Mouse (Mus musculus) forelimb bud, embryonic 11.5 days (tissue): Measurements from ENCODE around the gene Adora3.

Experiments
- DNase-seq: peaks from one replicate; pipeline ENCODE4 v3.0.0-alpha.2; 2012; ENCODE audit warnings: low read depth, low spot score

Adora3 gene

DNA sequence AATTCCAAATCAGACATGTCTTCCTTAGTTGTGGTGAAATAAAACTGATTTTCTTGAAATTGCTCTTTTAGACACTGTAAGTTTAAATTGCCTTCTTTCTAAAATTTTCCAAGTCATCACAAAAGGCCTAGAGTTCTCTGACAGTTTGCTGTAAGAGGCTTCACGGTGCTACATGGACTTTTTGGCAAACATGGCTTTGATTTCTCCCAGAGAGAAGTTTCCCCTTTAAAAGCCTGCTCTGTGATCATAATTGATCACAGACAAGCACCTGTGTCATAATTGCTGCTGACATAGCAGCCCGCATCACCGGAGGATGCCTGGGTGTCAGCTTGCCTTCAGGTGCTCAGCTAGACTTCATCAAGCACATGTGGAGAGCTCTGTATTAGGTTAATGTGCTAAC is at the start of gene Adora3, which contains the start of gene Tmigd3:
TSS of gene Adora3 (plus strand) at position 301 of the 400 bp plus-strand sequence.
TSS of gene Tmigd3 (plus strand) at position 346 of the 400 bp plus-strand sequence.
- no peak for DNase-seq

- DNase-seq: no peak
Measured at GRCm38 (mm10) chr3:105821504-105821903, 49.2 kb upstream of the Adora3 start.

- no peak for DNase-seq
Measured at GRCm38 (mm10) chr3:105823609-105824008, 47.0 kb upstream of the Adora3 start.

DNA sequence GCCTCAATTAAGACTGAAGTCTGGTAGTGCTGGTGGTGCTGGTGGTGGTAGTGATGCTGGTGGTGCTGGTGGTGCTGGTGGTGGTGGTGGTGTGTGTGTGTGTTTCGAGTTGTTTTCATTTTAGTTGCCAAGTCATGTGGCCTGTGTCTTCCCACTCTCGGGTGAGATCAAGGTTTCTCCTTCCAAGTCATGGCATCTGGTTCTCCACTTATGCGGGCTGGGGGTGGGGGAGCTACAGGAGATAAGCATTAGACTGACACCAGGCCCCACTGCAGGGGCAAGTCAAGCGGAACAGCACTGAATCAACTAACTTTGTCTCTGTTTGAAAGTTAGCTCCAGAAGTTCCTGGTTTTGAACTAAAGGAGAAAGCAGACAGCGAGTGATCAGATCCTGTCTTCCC is 46.6 kb upstream of the Adora3 start:
- DNase-seq: no peak

DNA sequence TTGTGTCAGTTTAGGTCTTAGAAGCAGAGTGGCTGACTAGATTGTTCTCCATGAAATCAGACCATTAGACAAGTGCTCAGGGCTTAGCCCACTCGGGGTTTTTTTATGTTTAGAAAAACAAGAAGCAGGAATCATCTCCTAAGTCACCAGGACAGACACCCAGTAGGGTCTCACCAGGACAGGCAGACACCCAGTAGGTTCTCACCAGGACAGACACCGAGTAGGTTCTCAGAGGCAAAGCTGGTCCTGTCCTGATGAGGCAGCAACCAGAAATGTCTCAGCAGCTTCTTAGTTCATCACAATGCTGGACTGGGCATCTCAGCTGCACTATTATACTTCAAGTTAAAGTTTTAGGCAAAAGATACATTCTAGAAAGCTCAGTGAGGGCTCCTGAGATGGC is 46.0 kb upstream of the Adora3 start:
- no peak for DNase-seq

DNA sequence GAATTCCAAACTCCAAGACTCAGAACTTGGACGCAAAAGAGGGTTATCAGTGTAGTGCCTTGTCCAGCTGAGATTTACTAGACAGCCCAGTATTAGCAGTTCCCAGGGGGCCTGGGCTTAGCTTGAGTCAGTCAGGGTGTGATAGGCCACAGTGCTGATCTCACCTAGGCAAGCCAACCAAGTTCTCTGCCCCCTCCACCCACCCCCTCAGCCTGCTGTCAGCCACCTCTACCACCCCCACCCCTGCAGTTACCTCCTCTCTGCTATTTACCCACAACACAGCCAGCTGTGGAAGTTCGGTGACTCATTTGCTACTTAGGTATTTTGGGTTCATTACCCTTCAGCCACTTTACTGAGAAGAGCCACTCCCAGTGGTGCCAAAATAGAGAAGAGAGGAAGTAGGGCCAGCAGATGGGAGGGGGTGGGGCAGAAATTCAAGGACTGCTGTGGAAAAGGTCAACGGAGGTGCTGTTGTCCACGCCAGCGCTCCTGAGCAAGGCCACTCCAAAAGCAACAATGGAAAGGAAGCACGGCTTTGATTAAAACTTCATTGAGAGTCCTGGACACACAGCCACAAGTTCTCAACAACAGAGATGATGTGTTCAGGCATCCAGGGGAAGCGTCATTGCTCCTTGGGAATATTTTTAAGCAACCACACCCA is 45.0 kb upstream of the Adora3 start:
- DNase-seq: no peak

DNA sequence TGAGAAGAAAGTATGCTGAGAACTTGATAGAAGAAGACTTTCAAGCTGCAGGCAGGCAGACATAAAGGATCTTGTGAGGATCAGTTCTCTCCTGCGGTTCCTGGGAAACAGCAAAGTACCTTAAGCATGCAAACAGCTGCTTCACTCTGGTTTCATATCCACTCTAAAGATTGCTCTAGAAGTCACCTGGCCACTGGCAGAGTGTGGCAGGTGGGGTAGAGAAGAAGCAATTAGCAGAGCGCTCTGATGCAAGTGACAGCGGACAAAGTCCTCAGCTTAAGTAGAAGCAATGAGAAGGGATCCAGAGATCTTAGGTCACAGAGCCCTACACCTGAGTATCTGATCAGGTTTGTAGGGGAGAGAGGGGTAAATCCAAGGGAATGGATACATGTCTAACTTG is 39.1 kb upstream of the Adora3 start:
- DNase-seq: no peak

DNA sequence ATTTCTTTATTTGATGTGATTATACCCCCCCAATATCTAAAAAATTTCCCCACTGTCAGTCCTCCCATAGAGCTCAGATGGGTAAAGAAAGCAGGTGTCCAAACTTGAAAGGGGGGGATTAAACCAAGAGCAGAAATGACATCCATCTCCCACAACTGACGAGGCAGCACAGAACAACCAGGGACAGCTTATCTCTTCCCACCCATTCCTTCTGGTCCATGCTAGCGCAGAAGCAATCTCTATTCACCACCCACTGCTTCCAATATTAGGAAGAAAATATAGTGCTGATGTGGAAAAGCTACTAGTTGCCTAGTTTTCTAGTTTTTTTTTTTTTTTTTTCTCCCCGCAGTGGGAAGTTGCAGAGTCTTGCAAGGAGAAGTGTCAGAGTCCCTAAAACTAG is 34.8 kb upstream of the Adora3 start:
- DNase-seq: no peak

DNA sequence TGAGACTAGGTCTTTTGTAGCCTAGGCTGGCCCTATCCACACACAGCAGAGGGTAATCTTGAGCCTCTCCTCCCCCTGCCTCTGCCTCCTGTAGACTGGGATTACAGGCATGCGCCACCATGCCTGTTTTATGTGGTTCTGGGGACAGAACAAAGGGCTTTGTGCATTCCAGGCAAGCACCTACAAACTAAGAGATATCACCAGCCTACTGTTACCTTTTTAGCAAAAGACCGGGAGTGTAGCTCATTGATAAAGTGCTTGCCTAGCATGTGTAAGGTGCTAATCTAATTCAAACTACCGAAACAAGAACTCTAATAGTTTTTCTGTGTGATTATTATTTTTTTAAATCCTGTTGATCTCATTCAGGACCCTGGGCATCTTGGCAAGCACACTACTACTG is 33.8 kb upstream of the Adora3 start:
- DNase-seq: no peak

- DNase-seq: no peak
Measured at GRCm38 (mm10) chr3:105838655-105839054, 32.0 kb upstream of the Adora3 start.

GRCm38 (mm10) chr3:105839836-105840235 is 30.8 kb upstream of the Adora3 start:
- no peak for DNase-seq

GRCm38 (mm10) chr3:105846294-105847069 is 24.2 kb upstream of the Adora3 start:
- no peak for DNase-seq

- DNase-seq: peak; percentile 83
Measured at GRCm38 (mm10) chr3:105853781-105854180, 16.9 kb upstream of the Adora3 start.

GRCm38 (mm10) chr3:105854786-105855185 is 15.9 kb upstream of the Adora3 start:
- no peak for DNase-seq

DNA sequence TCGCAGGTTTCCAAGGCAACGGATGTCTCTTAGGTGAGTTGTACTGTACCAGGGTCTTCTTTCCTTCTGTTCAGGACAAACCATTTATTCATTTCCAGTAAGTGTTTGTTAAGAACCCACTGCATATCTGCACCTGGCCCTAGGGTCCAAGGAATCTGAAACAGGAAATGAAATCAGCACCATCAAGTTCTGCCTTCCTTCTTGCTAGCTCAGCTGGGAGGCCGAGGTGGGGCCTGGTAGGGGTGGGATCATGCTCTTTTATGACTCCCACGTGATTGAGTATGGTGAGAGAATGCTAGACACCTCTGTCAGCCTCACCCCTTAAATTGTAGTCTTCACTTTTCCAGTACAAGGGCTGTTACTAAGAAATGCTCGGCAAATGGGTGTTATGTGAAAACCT is 13.1 kb upstream of the Adora3 start:
- peak; percentile 10 for DNase-seq

GRCm38 (mm10) chr3:105861747-105862366 is 8.8 kb upstream of the Adora3 start:
- no peak for DNase-seq

DNA sequence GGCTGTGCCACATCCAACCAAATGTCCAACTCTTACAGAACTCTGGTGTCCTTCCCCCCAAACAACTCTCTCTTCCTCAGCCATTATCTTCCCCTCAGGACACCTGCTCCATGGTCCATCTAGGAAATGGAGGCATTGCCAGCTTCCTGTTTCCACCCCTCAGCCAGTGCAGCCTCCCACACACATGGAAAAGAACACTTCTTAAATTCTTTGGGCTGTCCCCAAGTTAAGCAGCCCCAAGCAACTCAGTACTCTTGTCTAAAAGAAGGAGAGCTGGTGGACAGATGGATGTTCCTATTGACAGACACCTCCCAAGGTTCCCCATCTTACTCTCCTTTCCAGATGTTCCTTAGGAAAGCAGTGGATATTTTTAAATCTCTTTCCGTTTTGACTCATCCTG is 6.5 kb upstream of the Adora3 start:
- no peak for DNase-seq

DNA sequence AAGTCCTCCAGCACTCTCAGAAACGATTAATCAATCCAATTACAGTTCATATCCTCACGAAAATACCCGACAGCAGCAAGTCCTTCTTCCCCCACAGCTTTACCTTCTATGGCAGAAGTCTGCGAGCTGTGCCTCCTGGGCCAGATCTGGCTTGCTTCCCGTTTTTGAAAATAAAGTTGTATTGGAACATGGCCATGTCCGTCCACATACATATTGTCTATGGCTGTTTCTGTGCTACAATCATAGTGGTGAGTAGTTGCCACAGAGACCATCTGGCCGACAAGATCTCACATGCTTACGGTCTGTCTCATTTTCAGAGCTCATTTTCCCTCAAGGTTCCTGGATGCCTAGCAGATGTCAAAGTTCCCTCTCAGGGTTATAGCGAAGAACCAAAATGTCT is 5.5 kb upstream of the Adora3 start:
- no peak for DNase-seq

GRCm38 (mm10) chr3:105868135-105868534 is 2.5 kb upstream of the Adora3 start:
- no peak for DNase-seq

- no peak for DNase-seq
Measured at GRCm38 (mm10) chr3:105872034-105872433, 1.4 kb downstream of the Adora3 start.

DNA sequence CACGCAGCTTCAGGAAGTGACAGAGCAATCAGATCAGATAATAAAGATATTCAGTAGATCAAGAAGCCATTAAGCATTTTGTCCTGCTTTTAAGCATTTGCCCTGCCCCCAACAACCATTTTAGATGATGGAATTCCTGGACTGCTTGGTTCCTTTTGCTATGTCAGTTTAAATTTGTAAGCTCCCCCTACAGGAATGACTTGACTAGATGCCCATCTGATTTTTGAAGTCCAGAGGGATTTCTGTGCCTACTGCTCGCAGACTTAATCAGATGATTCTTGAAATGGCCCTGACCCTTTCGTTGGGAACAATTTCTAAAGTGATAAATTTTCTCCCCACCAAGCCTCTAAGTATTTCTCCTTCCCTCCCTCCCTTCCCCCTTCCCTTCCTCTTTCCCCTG is 1.9 kb downstream of the Adora3 start:
- no peak for DNase-seq
